Mouse (Mus musculus) heart, embryonic 10.5 days (tissue): ENCODE results near the gene Clec12b. TPM values are rescaled to one million over a fixed set of nuclear protein-coding genes. Genes with fewer than 3 reads are reported as not detected.

Source experiments
- DNase-seq: peaks from one replicate; pipeline ENCODE4 v3.0.0-alpha.2; 2017; ENCODE audit warnings: low spot score
- H3K27ac ChIP-seq: fragments of 300-500 bp; sonication (generic); 2 replicates; pipeline ENCODE4 v1.5.1; 2016; ENCODE audit warnings: mild to moderate bottlenecking
- H3K27me3 ChIP-seq: fragments of 300-500 bp; sonication (generic); 2 replicates; pipeline ENCODE4 v1.6.1; 2016; ENCODE audit warnings: mild to moderate bottlenecking; ENCODE audit not compliant: poor library complexity, insufficient read depth, severe bottlenecking
- H3K36me3 ChIP-seq: fragments of 300-500 bp; sonication (generic); 2 replicates; pipeline ENCODE4 v1.6.1; 2016; ENCODE audit warnings: mild to moderate bottlenecking, moderate library complexity
- H3K4me1 ChIP-seq: fragments of 300-500 bp; sonication (generic); 2 replicates; pipeline ENCODE4 v1.6.1; 2016; ENCODE audit warnings: mild to moderate bottlenecking
- H3K4me3 ChIP-seq: fragments of 300-500 bp; sonication (generic); 2 replicates; pipeline ENCODE4 v1.5.1; 2016; ENCODE audit warnings: mild to moderate bottlenecking, moderate library complexity
- H3K9me3 ChIP-seq: fragments of 300-500 bp; sonication (generic); 2 replicates; pipeline ENCODE4 v1.6.1; 2016; ENCODE audit warnings: mild to moderate bottlenecking, moderate library complexity
- WGBS: fragments of 180-500 bp; shearing (Covaris S2); methylation state at CpG from one replicate; pipeline ENCODE4 v1.1.7; 2016; 5-methylcytosine and 5-hydroxymethylcytosine counted together
- polyA plus RNA-seq: library from polyadenylated mRNA; unstranded; fragments of >200 nt; fragmentation: Nextera tagmentation; extraction: Ambion mirVana; gene quantifications from 2 replicates; pipeline ENCODE4 v1.2.1, GENCODE M21; 2016

The Clec12b gene
- polyA plus RNA-seq, 1 experiment from 2014 or later, result 0.67 TPM

DNA sequence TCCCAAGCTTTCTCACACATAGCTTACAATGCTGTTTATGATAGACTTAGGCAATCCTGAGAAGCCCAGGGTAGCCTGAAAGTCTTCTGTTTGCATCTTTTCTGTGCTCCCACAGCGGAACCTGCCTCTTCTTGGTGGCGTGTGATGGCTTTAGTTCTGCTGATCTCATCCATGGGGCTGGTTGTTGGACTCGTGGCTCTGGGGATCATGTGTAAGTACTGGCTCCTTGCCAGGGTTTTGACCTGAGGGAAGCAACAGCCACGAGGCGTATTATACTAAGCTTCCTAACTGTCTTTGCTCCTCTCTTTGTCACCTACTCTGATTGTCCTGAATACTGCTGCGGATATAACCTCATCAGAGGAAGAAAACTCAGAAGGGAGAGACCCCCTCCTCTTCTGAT is 14.3 kb upstream of the Clec12b start:
- 55% methylated on average over 6 of the region's 6 CpGs for WGBS
- H3K27ac ChIP-seq, result no peak overlapping the region; the same call in 1 of the 2 replicates
- no peak for DNase-seq
- no peak overlapping the region for H3K4me3 ChIP-seq
- no peaks in the 10 kb centered on the region for H3K9me3 ChIP-seq
- no peaks in the 10 kb centered on the region for H3K4me1 ChIP-seq
- H3K27me3 ChIP-seq, result no peaks in the 10 kb centered on the region
- no peaks in the 10 kb centered on the region for H3K36me3 ChIP-seq

DNA sequence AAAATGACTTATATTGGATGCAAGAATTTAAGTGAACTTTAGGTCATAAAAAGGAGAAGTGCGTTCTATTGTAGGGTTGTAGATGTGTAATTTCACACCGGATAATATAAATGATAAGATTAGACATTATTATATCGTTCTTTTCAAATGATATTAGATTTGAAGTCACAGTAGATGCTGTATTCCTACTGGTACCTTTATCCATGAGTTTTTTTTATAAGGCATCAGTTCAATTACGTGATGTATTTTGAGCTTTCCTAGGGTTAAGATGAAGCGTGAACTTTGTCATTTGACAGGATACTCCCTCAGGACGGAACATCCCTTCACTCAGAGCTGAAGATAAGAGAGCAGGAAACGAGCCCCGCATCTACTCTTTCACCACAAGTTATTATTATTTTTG is 11.3 kb upstream of the Clec12b start, which contains the start of gene Clec1b:
TSS of gene Clec1b (plus strand) at position 301 of the 400 bp plus-strand sequence.
- no peaks in the 10 kb centered on the region for H3K36me3 ChIP-seq
- H3K4me3 ChIP-seq, result no peak within 1 kb of the TSS
- DNase-seq, result no peak
- no peaks in the 10 kb centered on the region for H3K27me3 ChIP-seq
- no peaks in the 10 kb centered on the region for H3K4me1 ChIP-seq
- no peak within 1 kb of the TSS for H3K27ac ChIP-seq
- WGBS, result 64% methylated on average over 8 of the region's 8 CpGs
- H3K9me3 ChIP-seq, result no peaks in the 10 kb centered on the region

DNA sequence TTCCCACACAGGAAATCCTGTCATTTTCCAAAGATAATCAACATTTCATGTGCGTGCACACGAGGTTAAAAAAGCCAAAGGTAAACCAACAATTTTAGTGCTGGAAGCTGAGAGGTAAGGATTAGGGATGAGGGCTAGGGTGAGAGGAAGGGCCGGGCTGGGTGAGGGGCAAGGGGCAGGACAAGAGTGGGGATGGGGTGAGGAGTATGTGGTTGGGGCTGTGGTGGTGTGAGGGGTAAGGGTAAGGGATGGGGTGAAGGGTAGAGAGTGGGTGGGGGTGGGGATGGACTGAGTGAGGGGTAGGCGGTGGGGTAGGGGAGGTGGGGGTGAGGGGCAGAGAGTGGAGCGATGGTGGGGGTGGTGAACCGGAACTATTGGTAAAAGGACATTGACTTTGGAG is 8.1 kb upstream of the Clec12b start:
- H3K27ac ChIP-seq, result no peak overlapping the region
- WGBS, result 70% methylated on average over 6 of the region's 6 CpGs
- no peak for DNase-seq
- no peaks in the 10 kb centered on the region for H3K4me1 ChIP-seq
- no peaks in the 10 kb centered on the region for H3K9me3 ChIP-seq
- no peaks in the 10 kb centered on the region for H3K36me3 ChIP-seq
- H3K4me3 ChIP-seq, result no peak overlapping the region
- no peaks in the 10 kb centered on the region for H3K27me3 ChIP-seq

DNA sequence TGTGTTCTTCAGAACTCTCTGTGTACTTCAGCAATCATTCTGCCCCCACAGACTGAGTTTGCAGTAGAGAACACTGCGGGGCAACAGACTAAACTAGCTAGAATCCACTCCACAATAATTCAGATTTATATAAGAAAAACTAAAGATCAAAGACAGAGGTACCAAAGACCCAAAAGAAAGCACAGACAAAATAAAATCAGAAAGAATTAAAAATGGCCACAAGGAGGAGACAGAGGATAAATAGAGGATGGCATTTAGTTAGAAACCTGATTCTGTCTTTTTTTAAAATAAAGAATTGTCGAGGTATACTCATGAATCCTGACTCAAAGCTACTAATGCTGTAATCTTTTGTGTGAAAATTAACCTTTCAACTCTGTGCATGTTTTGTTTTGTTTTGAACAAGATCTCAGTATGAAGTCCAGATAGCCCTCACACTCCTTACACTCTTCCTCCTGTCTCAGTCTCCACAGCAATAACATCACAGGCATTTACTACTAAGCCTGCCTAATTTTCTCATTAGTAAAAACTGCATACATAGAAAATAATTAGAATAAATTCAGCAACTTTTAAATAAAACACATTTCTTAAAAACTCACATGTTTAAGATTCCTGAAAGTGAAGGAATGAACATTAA is 7.5 kb upstream of the Clec12b start:
- H3K4me1 ChIP-seq, result no peaks in the 10 kb centered on the region
- H3K27ac ChIP-seq, result no peak overlapping the region
- WGBS, result 18% methylated on average over 2 of the region's 2 CpGs
- H3K9me3 ChIP-seq, result no peaks in the 10 kb centered on the region
- H3K27me3 ChIP-seq, result no peaks in the 10 kb centered on the region
- no peaks in the 10 kb centered on the region for H3K36me3 ChIP-seq
- no peak overlapping the region for H3K4me3 ChIP-seq
- no peak for DNase-seq

DNA sequence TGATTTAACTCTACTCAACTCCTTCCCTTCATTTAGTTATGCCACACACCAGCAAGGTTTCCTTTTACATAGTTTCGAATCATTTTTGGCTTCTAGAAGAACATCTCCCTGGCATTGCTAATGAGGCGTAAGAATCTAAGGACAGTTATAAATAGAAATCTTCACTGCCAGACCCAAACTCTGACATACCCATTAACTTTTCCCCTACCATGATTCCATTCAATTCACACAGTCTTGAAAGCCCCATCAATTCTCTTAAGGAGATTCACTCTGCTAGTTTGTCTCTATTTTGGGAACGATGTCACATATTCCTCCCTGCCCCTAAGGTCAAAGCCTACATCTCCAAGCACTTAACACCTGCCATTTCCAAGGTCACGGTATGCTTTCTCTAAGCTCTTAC is 674 bp downstream of the Clec12b start:
- WGBS, result 71% methylated on average over 4 of the region's 4 CpGs
- Histone ChIP-seq H3K9me3 (no peaks in the 10 kb centered on the region), H3K27me3 (no peaks in the 10 kb centered on the region), H3K27ac (no peak overlapping the region), H3K4me1 (0 out of 2 replicates have a peak, but pooled peaks cover 5% of the 10 kb centered on the region), H3K4me3 (no peak overlapping the region), H3K36me3 (no peaks in the 10 kb centered on the region)
- no peak for DNase-seq

DNA sequence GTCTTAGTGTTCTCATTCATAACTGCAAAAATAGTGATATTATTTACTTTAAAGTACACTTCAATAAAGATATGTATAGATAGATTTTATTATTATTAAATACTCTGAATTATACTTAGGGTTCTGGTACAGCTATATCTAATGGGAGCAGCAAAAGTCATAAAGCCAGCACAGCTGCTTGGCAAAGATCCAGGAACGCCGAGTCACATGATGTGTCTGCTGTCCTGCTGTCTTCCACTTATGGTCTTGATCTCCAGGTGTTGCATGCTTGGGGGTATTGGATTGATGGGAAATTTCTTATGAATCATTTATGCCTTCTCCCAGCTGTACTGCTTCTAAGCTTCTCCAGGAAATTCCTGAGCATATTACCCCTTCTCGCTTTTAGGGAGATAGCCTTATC is 2.2 kb downstream of the Clec12b start:
- Histone ChIP-seq H3K4me3 (no peak overlapping the region), H3K36me3 (no peaks in the 10 kb centered on the region), H3K27me3 (no peaks in the 10 kb centered on the region), H3K9me3 (no peaks in the 10 kb centered on the region), H3K27ac (no peak overlapping the region), H3K4me1 (0 out of 2 replicates have a peak, but pooled peaks cover 5% of the 10 kb centered on the region)
- 85% methylated on average over 3 of the region's 3 CpGs for WGBS
- DNase-seq, result no peak

DNA sequence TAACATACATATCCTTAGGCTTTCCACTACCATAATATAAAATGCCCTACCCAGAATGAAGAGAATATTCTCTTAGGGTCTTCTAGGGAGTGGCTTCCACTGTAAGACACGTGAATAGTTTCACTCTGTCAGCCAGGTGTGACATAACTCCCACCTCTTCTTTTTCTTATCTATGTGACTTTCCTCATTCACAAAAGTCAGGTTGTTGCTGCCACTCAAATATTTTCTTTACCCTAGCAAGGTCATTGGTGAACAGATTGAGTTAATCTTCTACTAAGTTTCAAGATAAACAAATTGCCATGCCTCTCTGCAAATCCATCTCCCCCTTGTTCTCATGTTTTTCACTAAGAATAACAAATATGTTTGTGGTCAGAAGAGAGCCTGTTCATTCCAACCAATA is 3.9 kb downstream of the Clec12b start:
- H3K4me3 ChIP-seq, result no peak overlapping the region
- DNase-seq, result no peak
- no peaks in the 10 kb centered on the region for H3K27me3 ChIP-seq
- H3K36me3 ChIP-seq, result no peaks in the 10 kb centered on the region
- H3K9me3 ChIP-seq, result no peaks in the 10 kb centered on the region
- 52% methylated on average over 1 of the region's 1 CpGs for WGBS
- H3K4me1 ChIP-seq, result 0 out of 2 replicates have a peak, but pooled peaks cover 5% of the 10 kb centered on the region
- no peak overlapping the region for H3K27ac ChIP-seq

DNA sequence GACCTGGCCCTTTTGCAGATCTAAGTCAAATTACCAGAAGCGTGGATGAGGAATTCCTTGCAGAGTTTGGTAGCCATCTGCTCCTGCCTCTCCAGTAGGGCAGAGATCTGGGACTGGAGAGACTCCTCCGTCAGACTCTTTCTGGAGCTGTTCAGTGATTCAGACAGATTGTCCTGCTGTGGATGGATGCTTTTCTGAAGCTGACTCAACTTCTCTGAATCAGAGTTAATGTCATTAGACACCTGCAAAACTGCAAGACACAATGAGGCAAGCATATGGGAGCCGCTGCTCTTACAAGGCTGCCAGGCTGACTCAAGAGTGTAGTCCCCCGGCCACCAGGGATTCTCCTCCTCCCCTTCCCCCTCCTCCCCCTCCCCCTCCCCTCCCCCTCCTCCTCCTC is 5.2 kb downstream of the Clec12b start:
- Histone ChIP-seq H3K4me1 (0 out of 2 replicates have a peak, but pooled peaks cover 5% of the 10 kb centered on the region), H3K36me3 (no peaks in the 10 kb centered on the region), H3K9me3 (no peaks in the 10 kb centered on the region), H3K27ac (no peak overlapping the region), H3K27me3 (no peaks in the 10 kb centered on the region), H3K4me3 (no peak overlapping the region)
- 62% methylated on average over 4 of the region's 4 CpGs for WGBS
- no peak for DNase-seq

DNA sequence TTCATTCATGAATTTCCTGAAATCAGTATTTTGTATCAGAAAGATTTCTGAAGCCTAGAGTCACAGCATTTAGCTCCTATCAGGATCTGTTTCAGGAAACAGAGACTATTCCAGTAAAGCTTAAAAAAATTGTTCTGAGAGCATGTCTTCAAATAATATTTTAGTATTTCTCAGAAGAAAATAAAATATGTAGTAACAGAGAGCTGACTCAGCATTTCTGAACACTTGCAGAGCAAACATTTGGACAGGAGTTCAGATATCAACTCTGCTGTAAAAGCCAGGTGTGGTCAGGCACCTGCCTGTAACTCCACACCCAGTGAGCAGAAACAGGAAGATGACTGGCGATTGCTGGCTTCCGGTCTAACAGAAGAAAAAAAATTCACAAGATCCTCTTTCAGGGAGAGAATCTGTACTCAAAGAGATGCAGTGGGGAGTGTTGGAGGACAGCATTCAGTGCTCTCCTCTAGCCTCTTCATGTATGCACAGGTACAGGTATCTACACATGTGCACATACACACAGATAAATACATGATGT is 10.7 kb downstream of the Clec12b start:
- Histone ChIP-seq H3K36me3 (no peaks in the 10 kb centered on the region), H3K27ac (no peak overlapping the region), H3K4me1 (peaks cover 12% of the 10 kb centered on the region; the same call in 1 of the 2 replicates), H3K4me3 (no peak overlapping the region), H3K27me3 (no peaks in the 10 kb centered on the region), H3K9me3 (no peaks in the 10 kb centered on the region)
- 86% methylated on average over 2 of the region's 2 CpGs for whole genome bisulfite sequencing
- no peak for DNase-seq

GRCm38 (mm10) chr6:129369374-129370132 is 16.1 kb downstream of the Clec12b start:
- Histone ChIP-seq H3K27me3 (no peaks in the 10 kb centered on the region), H3K9me3 (no peaks in the 10 kb centered on the region), H3K36me3 (no peaks in the 10 kb centered on the region), H3K4me1 (peaks cover 12% of the 10 kb centered on the region; the same call in 1 of the 2 replicates), H3K27ac (no peak overlapping the region), H3K4me3 (no peak overlapping the region)
- 55% methylated on average over 7 of the region's 7 CpGs for WGBS
- DNase-seq, result no peak

DNA sequence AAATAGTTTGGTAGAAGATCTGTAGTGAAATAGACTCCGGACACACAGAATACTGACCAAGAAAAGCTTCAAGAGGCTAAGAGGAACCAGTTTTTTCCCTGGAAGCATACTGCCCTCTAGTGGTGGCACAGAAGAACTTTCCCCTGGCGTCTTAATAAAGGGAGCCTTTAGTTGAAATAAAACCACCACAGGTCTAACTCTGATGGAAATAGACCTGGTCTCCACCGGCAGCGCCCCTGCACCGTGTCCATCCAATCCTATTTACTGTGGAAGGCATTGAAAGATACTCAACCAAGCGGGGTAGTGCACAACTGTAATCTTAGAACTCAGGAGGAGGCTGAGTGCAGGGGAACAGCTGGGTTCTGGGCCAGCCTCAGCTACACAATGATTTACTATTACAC is 19.7 kb downstream of the Clec12b start:
- Histone ChIP-seq H3K4me3 (no peak overlapping the region), H3K4me1 (no peaks in the 10 kb centered on the region), H3K27me3 (no peaks in the 10 kb centered on the region), H3K27ac (no peak overlapping the region), H3K36me3 (no peaks in the 10 kb centered on the region), H3K9me3 (no peaks in the 10 kb centered on the region)
- DNase-seq, result no peak
- 20% methylated on average over 6 of the region's 6 CpGs for WGBS

DNA sequence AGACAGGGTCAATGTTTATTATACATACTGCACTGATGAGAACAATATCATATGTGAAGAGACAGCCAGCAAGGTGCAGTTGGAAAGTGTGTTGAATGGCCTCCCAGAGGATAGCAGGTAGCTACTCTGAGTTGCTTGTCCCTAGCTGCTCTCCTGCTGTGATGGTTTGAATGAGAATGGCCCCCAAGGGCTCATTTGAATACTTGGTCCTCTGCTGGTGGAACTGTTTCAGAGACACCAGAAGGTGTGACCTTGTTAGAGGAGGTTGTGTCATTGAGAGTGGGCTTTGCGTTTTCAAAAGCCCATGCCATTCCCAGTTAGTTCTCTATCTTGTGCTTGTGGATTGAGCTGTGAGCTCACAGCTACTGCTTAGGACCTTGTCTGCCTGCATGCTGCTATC is 21.7 kb downstream of the Clec12b start:
- Histone ChIP-seq H3K36me3 (no peaks in the 10 kb centered on the region), H3K4me1 (no peaks in the 10 kb centered on the region), H3K27me3 (no peaks in the 10 kb centered on the region), H3K4me3 (no peak overlapping the region), H3K27ac (no peak overlapping the region), H3K9me3 (no peaks in the 10 kb centered on the region)
- DNase-seq, result no peak
- 9% methylated on average over 1 of the region's 1 CpGs for whole genome bisulfite sequencing

- H3K4me1 ChIP-seq, result no peaks in the 10 kb centered on the region
- no peaks in the 10 kb centered on the region for H3K27me3 ChIP-seq
- H3K9me3 ChIP-seq, result no peaks in the 10 kb centered on the region
- no peak overlapping the region for H3K27ac ChIP-seq
- no peak overlapping the region for H3K4me3 ChIP-seq
- DNase-seq, result no peak
- no peaks in the 10 kb centered on the region for H3K36me3 ChIP-seq
- WGBS, result 90% methylated on average over 2 of the region's 2 CpGs
Measured at GRCm38 (mm10) chr6:129359515-129359914, 26.2 kb downstream of the Clec12b start.
